Mouse (Mus musculus) layer of hippocampus, adult 2 months (tissue): ENCODE data around the gene Pgm2. TPM values are rescaled to one million over a fixed set of nuclear protein-coding genes. Genes with fewer than 3 reads are reported as not detected.

Experiments
- DNase-seq, 2 experiments: peaks; one replicate each; pipeline ENCODE4 v3.0.0; 2022; ENCODE audit warnings: low spot score in 2 of 2
- H3K27ac ChIP-seq: fragments of 200-600 bp; 2 replicates; pipeline ENCODE4 v1.8.1; 2022
- H3K4me3 ChIP-seq: fragments of 200-600 bp; 2 replicates; pipeline ENCODE4 v1.8.1; 2022; ENCODE audit warnings: mild to moderate bottlenecking
- CTCF ChIP-seq: fragments of 200-600 bp; conservative IDR thresholded peaks from 2 replicates; pipeline ENCODE4 v1.8.1; 2022; ENCODE audit warnings: antibody characterized with exemption, mild to moderate bottlenecking, moderate library complexity
- total RNA-seq, 2 experiments: library from RNA; stranded (reverse); gene quantifications; 2 replicates each; pipeline ENCODE4 v1.2.3; 2021

Gene Pgm2
- total RNA-seq, 2 experiments from 2014 or later: 10.6 to 11.7 TPM

DNA sequence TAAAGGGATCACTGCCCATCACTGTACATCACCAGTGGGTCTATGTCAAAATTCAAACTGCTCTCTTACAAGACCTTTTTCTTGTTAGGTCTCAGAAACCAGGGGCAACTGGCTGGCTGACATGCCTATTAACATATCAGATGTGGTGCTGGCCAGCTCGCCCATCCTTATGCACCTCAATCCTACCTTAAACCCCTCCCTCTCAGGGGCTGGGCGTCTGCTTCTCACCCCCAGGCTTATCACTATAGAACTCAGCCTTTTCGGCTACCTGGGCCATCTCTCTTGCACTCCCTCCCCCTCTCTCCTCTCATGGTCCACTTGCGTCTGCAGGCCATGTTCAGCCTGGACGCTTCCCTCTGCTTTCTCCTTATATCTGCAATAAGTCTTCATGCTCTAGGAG is 38.8 kb downstream of the Pgm2 start:
- no peak for TF ChIP-seq CTCF
- Histone ChIP-seq H3K4me3 (no peak overlapping the region), H3K27ac (no peak overlapping the region)
- DNase-seq: no peak

DNA sequence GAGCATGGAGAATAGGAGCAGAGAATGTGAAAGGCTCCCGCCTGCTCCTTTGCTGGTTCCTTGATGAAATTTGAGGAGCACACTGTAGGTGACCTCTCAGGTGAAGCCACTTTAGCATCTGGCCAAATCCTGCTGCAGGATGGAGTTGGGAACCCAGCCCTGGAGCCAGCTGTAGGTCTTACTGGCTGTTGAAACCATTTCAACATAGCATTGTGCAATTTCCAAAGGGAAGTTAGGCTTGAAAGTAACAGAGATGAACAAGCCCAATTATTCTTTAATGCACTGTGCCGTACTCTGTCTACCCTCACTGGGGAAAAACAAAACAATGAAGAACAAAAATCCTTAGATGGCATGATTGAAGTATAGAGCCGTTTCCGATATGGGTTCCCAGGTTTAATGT is 41.2 kb downstream of the Pgm2 start:
- no peak for DNase-seq
- H3K27ac ChIP-seq: no peak overlapping the region
- H3K4me3 ChIP-seq: no peak overlapping the region
- no peak for TF ChIP-seq CTCF

DNA sequence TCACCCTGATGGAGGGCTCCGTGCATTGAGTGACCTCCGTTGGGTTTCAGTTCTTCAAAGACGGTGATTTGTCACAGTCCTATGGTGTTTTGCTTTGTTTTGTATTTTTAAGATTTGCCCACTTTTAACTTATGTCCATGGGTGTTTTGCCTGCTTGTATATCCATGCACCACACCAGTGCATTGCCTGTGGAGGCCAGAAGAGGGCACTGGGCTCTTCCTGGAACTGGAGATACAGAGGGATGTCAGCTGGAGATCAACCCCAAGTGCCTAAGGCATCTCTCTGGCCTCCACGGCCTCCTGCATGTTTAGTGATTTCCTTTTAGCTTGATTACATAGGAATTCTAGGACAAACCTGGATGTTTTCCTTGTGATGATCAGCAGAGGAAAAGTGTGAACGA is 43.6 kb downstream of the Pgm2 start:
- Histone ChIP-seq H3K4me3 (no peak overlapping the region), H3K27ac (no peak overlapping the region)
- no peak for DNase-seq
- peak; percentile 72 for TF ChIP-seq CTCF

DNA sequence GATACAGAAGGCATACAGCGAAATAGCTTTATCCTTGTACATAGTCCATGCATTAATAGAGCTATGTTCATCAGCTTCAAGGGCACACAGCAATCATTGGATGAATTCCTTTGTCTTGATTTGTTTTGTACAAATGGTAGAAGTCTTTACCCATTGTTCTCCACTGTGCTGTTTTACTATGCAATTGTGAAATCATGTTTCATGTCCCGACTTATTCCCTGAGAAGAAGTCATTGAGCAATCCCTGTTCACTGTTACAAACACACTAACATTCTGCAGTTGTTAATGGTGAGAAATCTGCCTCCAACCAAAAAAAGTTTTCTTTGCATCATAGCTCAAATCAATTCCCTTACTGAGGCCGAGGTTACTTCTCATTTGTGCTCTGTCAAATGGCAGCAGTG is 47.5 kb downstream of the Pgm2 start:
- Histone ChIP-seq H3K4me3 (no peak overlapping the region), H3K27ac (no peak overlapping the region)
- DNase-seq: no peak
- no peak for TF ChIP-seq CTCF

DNA sequence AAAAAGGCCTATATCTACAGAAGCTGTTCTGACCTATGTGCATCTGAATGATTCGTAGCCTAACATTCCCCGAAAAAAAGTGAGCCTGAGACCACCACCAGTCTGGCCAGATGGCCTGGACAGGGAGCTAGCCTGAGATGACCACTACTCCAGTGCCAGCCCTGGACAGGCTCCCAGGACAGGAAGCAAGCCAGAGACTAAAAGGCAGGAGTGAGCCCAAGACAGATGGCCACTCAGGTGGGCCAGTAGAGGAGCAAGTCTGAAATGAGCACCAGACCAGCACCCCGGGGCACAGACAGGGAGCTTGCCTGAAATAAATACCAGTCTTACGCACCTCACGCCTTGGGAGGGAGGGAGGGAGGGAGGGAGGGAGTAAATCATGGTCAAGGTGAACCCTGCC is 51.6 kb downstream of the Pgm2 start:
- H3K27ac ChIP-seq: no peak overlapping the region
- no peak overlapping the region for H3K4me3 ChIP-seq
- no peak for TF ChIP-seq CTCF
- DNase-seq: no peak

- Histone ChIP-seq H3K27ac (no peak overlapping the region), H3K4me3 (no peak overlapping the region)
- TF ChIP-seq CTCF: no peak
These were observed 53.7 kb downstream of the Pgm2 start for GRCm38 (mm10) chr5:64146384-64147005.

GRCm38 (mm10) chr5:64149184-64150127 is 56.7 kb downstream of the Pgm2 start:
- no peak overlapping the region for H3K4me3 ChIP-seq
- no peak for DNase-seq
- no peak for TF ChIP-seq CTCF
- no peak overlapping the region for H3K27ac ChIP-seq

More at GRCm38 (mm10) chr5:64146384-64147005, 53.7 kb downstream of the Pgm2 start:
- no peak for DNase-seq

GRCm38 (mm10) chr5:64153319-64153718 is 60.6 kb downstream of the Pgm2 start:
- TF ChIP-seq CTCF: no peak
- no peak for DNase-seq
- Histone ChIP-seq H3K27ac (no peak overlapping the region), H3K4me3 (no peak overlapping the region)

- TF ChIP-seq CTCF: no peak
- Histone ChIP-seq H3K4me3 (no peak within 1 kb of the TSS), H3K27ac (no peak within 1 kb of the TSS)
- DNase-seq: peak in 1 of 2 experiments; percentile 24
These were observed 63.3 kb downstream of the Pgm2 start, which contains the start of gene Tbc1d1 for GRCm38 (mm10) chr5:64155861-64156550. Gene Tbc1d1, plus strand, starts transcription at chr5:64156305.

GRCm38 (mm10) chr5:64156579-64156978 is 63.8 kb downstream of the Pgm2 start:
- DNase-seq: no peak
- TF ChIP-seq CTCF: no peak
- Histone ChIP-seq H3K4me3 (no peak overlapping the region), H3K27ac (no peak overlapping the region)

DNA sequence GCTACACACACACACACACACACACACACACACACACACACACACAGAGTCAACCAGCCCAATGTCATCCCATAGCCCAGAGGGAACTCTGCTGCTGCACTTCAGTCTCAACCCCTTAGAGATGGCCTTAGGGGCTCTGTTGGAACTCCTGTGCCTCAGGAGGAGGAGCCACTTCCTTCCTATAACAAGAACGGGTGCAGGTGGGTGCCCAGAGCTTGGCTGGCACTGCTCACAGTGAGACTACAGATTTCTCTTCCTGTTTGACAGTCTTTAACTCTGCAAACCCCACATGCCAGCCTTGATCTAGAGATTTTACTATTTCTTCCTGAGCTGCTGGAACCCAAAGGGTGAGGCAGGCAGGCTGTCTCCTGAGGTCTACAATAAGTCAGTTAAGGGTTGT is 65.2 kb downstream of the Pgm2 start:
- no peak overlapping the region for H3K27ac ChIP-seq
- TF ChIP-seq CTCF: no peak
- no peak for DNase-seq
- H3K4me3 ChIP-seq: no peak overlapping the region

GRCm38 (mm10) chr5:64158501-64158900 is 65.8 kb downstream of the Pgm2 start:
- Histone ChIP-seq H3K27ac (no peak overlapping the region), H3K4me3 (peak overlapping the region; percentile 26; the same call in 1 of the 2 replicates)
- TF ChIP-seq CTCF: no peak
- DNase-seq: no peak
